Mouse (Mus musculus): ENCODE results near the gene Mak.

- no peak for TF ChIP-seq MEF2A (IDR thresholded peaks at IDR 0.05; ENCODE audit: borderline replicate concordance, low read depth, low read length)
- no peak for TF ChIP-seq POLR2A (IDR thresholded peaks at IDR 0.05; ENCODE audit: low read depth, low read length)
- no peak for TF ChIP-seq CTCF (conservative IDR thresholded peaks at IDR 0.05 in 1 of 2, IDR thresholded peaks at IDR 0.05 in 1 of 2; ENCODE audit: low read depth in 2 of 2, low read length in 2 of 2)
- TF ChIP-seq POLR2AphosphoS2 (IDR thresholded peaks at IDR 0.05; ENCODE audit: low read depth, low read length), result no peak
- TF ChIP-seq EP300 (IDR thresholded peaks at IDR 0.05; ENCODE audit: low read length), result no peak
- TF ChIP-seq HCFC1 (IDR thresholded peaks at IDR 0.05; ENCODE audit: low read depth, low read length), result no peak
- TF ChIP-seq CHD1 (IDR thresholded peaks at IDR 0.05; ENCODE audit: low read depth, low read length), result no peak
- no peak for TF ChIP-seq ZC3H11A (IDR thresholded peaks at IDR 0.05; ENCODE audit: low read depth, low read length)
Measured at GRCm38 (mm10) chr13:41002001-41002400, 77.5 kb downstream of the Mak start.
